Mouse (Mus musculus): Measurements from ENCODE around the gene Tmeff1. TPM values are rescaled to one million over a fixed set of nuclear protein-coding genes. Genes with fewer than 3 reads are reported as not detected.
"Not testable (repeated sequence)": the region's sequence is repeated elsewhere in the genome, so short reads cannot be mapped to it uniquely, and the experiment has no call there.

Tmeff1 gene
- total RNA-seq, 2 experiments from 2014 or later = 234 TPM

GRCm38 (mm10) chr4:48667279-48667678 is 82.3 kb downstream of the Tmeff1 start:
- intact Hi-C loops (cut with DNase I) = loop anchor here (5.0 kb wide), 1 partner anchor 80 kb away; the partner anchor contains the start of gene Tmeff1
- no peak for DNase-seq

- no peak for DNase-seq
- intact Hi-C loops (cut with DNase I) = no loop called here
Measured at GRCm38 (mm10) chr4:48672915-48673314, 87.9 kb downstream of the Tmeff1 start.

GRCm38 (mm10) chr4:48674412-48674811 is 89.4 kb downstream of the Tmeff1 start:
- no peak for DNase-seq
- intact Hi-C loops (cut with DNase I) = no loop called here

- intact Hi-C loops (cut with DNase I) = no loop called here
Measured at GRCm38 (mm10) chr4:48676570-48677185, 91.7 kb downstream of the Tmeff1 start.

GRCm38 (mm10) chr4:48677276-48677675 is 92.3 kb downstream of the Tmeff1 start:
- intact Hi-C loops (cut with DNase I) = no loop called here
- no peak for DNase-seq

More at GRCm38 (mm10) chr4:48676570-48677185, 91.7 kb downstream of the Tmeff1 start:
- no peak for DNase-seq

GRCm38 (mm10) chr4:48677812-48678211 is 92.8 kb downstream of the Tmeff1 start:
- DNase-seq = no peak
- intact Hi-C loops (cut with DNase I) = no loop called here

- intact Hi-C loops (cut with DNase I) = no loop called here
- no peak for DNase-seq
Measured at GRCm38 (mm10) chr4:48678793-48679192, 93.8 kb downstream of the Tmeff1 start.

- intact Hi-C loops (cut with DNase I); DNase-seq: not testable (repeated sequence)
Measured at GRCm38 (mm10) chr4:48679728-48680127, 94.8 kb downstream of the Tmeff1 start.

- intact Hi-C loops (cut with DNase I) = no loop called here
- no peak for DNase-seq
Measured at GRCm38 (mm10) chr4:48680214-48680613, 95.2 kb downstream of the Tmeff1 start.

GRCm38 (mm10) chr4:48680648-48681343 is 95.8 kb downstream of the Tmeff1 start:
- DNase-seq = no peak
- intact Hi-C loops (cut with DNase I) = no loop called here

- no peak for DNase-seq
- intact Hi-C loops (cut with DNase I) = no loop called here
Measured at GRCm38 (mm10) chr4:48683126-48683525, 98.2 kb downstream of the Tmeff1 start.

- intact Hi-C loops (cut with DNase I); DNase-seq: not testable (repeated sequence)
Measured at GRCm38 (mm10) chr4:48683633-48684209, 98.7 kb downstream of the Tmeff1 start.

GRCm38 (mm10) chr4:48684593-48685187 is 99.7 kb downstream of the Tmeff1 start:
- intact Hi-C loops (cut with DNase I) = no loop called here

GRCm38 (mm10) chr4:48688148-48688547 is 103.2 kb downstream of the Tmeff1 start:
- DNase-seq = no peak
- intact Hi-C loops (cut with DNase I) = no loop called here

More at GRCm38 (mm10) chr4:48684593-48685187, 99.7 kb downstream of the Tmeff1 start:
- DNase-seq = no peak

GRCm38 (mm10) chr4:48690640-48691039 is 105.7 kb downstream of the Tmeff1 start:
- intact Hi-C loops (cut with DNase I) = loop anchor here (5.0 to 10.0 kb wide), 5 partner anchors 82 to 937 kb away; partner anchors contain the start of gene Plppr1
- DNase-seq = peak; percentile 97

GRCm38 (mm10) chr4:48691793-48692437 is 106.9 kb downstream of the Tmeff1 start:
- peak; percentile 65 for DNase-seq
- intact Hi-C loops (cut with DNase I) = loop anchor here (5.0 to 10.0 kb wide), 5 partner anchors 80 to 935 kb away; partner anchors contain the start of gene Plppr1

- DNase-seq = no peak
- intact Hi-C loops (cut with DNase I) = loop anchor here (5.0 to 10.0 kb wide), 5 partner anchors 79 to 934 kb away; partner anchors contain the start of gene Plppr1
Measured at GRCm38 (mm10) chr4:48692736-48693292, 107.8 kb downstream of the Tmeff1 start.

GRCm38 (mm10) chr4:48696706-48697105 is 111.7 kb downstream of the Tmeff1 start:
- intact Hi-C loops (cut with DNase I) = loop anchor here (10.0 kb wide), 2 partner anchors 358 to 558 kb away; partner anchors contain the start of gene Plppr1
- no peak for DNase-seq

- no peak for DNase-seq
- intact Hi-C loops (cut with DNase I) = loop anchor here (10.0 kb wide), 2 partner anchors 357 to 557 kb away; partner anchors contain the start of gene Plppr1
Measured at GRCm38 (mm10) chr4:48697302-48697701, 112.3 kb downstream of the Tmeff1 start.

Measured in left cerebral cortex, postnatal 4 days (tissue).